Mouse (Mus musculus): ENCODE data around the gene Pdia5. TPM values are rescaled to one million over a fixed set of nuclear protein-coding genes. Genes with fewer than 3 reads are reported as not detected.

Gene Pdia5
- polyA plus RNA-seq, 1 experiment from 2014 or later: 63.4 TPM

DNA sequence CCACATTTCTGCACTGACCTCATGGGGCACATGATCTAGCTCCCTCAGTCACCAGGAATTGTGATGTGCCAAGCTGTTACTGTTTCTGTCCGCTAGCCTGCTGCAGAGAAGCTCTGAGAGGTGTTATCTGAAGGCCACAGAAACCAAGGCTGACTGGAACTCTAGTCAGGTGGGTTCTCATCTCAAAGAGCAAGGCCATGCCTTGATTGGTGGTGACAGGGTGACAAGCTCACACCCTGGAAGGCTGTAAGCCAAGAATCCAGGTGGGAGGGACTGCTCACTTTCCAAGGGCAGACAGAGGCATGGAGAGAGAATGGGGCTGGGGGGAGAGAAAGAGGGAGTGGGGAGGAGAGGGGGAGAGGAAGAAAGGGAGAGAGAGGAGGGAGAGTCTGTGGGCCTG is 51.6 kb downstream of the Pdia5 start:
- no peak overlapping the region for H3K9ac ChIP-seq
- ATAC-seq (ENCODE audit: insufficient read depth): no peak
- H3K27me3 ChIP-seq: no peaks in the 10 kb centered on the region
- no peak overlapping the region for H3K4me3 ChIP-seq (replicated peaks)
- H3K4me1 ChIP-seq (replicated peaks): no peaks in the 10 kb centered on the region
- no peaks in the 10 kb centered on the region for H3K9me3 ChIP-seq (replicated peaks)
- H3K36me3 ChIP-seq (replicated peaks): peaks cover 17% of the 10 kb centered on the region
- H3K27ac ChIP-seq (replicated peaks): no peak overlapping the region
- 45% methylated on average over 1 of the region's 1 CpGs for WGBS (ENCODE audit: insufficient replicate concordance)
- H3K4me2 ChIP-seq: no peak overlapping the region

GRCm38 (mm10) chr16:35431608-35432007 is 59.1 kb downstream of the Pdia5 start:
- H3K27me3 ChIP-seq: no peaks in the 10 kb centered on the region
- no peaks in the 10 kb centered on the region for H3K9me3 ChIP-seq (replicated peaks)
- H3K4me3 ChIP-seq (replicated peaks): no peak overlapping the region
- ATAC-seq (ENCODE audit: insufficient read depth): no peak
- no peak overlapping the region for H3K4me2 ChIP-seq
- H3K36me3 ChIP-seq (replicated peaks): peaks cover 11% of the 10 kb centered on the region
- no peak overlapping the region for H3K9ac ChIP-seq
- 70% methylated on average over 4 of the region's 4 CpGs for WGBS (ENCODE audit: insufficient replicate concordance)
- H3K4me1 ChIP-seq (replicated peaks): no peaks in the 10 kb centered on the region
- no peak overlapping the region for H3K27ac ChIP-seq (replicated peaks)

GRCm38 (mm10) chr16:35424926-35425325 is 65.7 kb downstream of the Pdia5 start:
- Histone ChIP-seq H3K9me3 (replicated peaks) (no peaks in the 10 kb centered on the region), H3K4me3 (replicated peaks) (no peak overlapping the region), H3K36me3 (replicated peaks) (no peaks in the 10 kb centered on the region), H3K27me3 (no peaks in the 10 kb centered on the region), H3K4me2 (no peak overlapping the region), H3K9ac (no peak overlapping the region), H3K27ac (replicated peaks) (no peak overlapping the region), H3K4me1 (replicated peaks) (no peaks in the 10 kb centered on the region)
- no peak for ATAC-seq (ENCODE audit: insufficient read depth)
- 74% methylated on average over 4 of the region's 4 CpGs for WGBS (ENCODE audit: insufficient replicate concordance)

DNA sequence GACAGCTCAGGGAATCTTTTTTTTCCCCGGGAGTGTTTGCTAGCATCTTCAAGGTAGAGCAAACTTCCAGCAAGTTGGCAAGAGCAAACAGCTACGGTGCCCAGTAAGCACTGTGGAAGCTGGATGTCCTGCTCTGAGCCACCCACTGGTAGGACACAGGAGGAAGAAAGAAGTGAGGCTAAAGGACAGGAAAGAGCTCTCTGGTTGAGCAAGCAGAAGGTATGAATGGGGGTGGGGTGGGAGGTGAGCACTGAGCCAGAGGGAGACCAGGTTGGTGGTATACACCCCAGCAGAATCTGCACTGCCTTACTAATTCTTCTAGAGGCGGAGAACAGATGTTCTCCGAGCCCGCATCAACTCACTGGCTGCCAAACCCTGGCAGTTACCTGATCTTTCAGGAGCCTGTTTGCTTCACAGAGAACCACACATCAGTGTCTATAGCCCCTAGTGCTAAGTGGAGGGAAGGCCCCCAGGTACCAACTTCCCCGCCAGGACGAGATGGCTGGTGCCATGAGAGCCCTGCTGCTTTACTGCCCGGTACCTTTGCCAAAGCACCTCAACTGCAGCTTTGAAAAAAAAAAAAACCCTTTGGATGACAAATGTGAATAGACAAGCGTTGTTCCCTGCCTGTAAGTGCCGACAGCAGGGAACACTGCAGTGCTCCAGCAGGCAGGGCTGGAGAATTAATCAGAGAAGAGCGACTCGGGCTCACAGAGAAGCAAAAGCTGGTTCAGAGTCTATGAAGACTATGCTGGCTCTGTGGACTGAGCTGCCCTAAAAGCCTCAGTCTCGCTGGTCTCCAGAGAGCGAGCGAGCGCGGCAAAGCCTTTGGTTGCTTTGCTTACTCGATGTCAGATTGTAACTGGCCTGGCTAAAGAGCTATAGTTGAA is 67.2 kb downstream of the Pdia5 start:
- no peaks in the 10 kb centered on the region for H3K36me3 ChIP-seq (replicated peaks)
- no peak overlapping the region for H3K9ac ChIP-seq
- WGBS (ENCODE audit: insufficient replicate concordance): 76% methylated on average over 18 of the region's 18 CpGs
- no peak overlapping the region for H3K27ac ChIP-seq (replicated peaks)
- no peak overlapping the region for H3K4me3 ChIP-seq (replicated peaks)
- ATAC-seq (ENCODE audit: insufficient read depth): no peak
- H3K9me3 ChIP-seq (replicated peaks): no peaks in the 10 kb centered on the region
- H3K4me2 ChIP-seq: no peak overlapping the region
- no peaks in the 10 kb centered on the region for H3K27me3 ChIP-seq
- H3K4me1 ChIP-seq (replicated peaks): no peaks in the 10 kb centered on the region

DNA sequence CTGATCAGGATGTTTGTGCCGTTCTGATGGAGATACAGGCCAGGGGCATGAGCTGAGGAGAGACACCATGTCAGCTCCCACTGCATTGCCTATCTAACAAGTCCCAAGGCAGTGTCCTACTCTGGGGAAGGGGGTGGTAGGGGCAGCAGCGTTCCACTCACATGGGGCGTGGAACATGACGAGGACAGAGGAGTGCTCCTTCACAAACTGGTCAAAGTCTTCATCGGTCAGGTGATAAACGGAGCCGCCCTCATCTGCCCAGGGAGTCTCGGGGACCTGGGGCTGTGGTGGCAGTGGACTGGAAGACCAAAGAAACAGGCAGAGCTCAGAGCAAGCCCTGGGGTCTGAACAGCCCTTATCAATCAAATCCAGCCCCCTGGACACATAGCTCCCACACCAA is 68.0 kb downstream of the Pdia5 start:
- Histone ChIP-seq H3K9ac (no peak overlapping the region), H3K4me1 (replicated peaks) (no peaks in the 10 kb centered on the region), H3K4me3 (replicated peaks) (no peak overlapping the region), H3K36me3 (replicated peaks) (0 out of 2 replicates have a peak, but pooled peaks cover 5% of the 10 kb centered on the region), H3K27ac (replicated peaks) (no peak overlapping the region), H3K27me3 (no peaks in the 10 kb centered on the region), H3K9me3 (replicated peaks) (no peaks in the 10 kb centered on the region), H3K4me2 (no peak overlapping the region)
- ATAC-seq (ENCODE audit: insufficient read depth): no peak
- WGBS (ENCODE audit: insufficient replicate concordance): 77% methylated on average over 8 of the region's 8 CpGs

DNA sequence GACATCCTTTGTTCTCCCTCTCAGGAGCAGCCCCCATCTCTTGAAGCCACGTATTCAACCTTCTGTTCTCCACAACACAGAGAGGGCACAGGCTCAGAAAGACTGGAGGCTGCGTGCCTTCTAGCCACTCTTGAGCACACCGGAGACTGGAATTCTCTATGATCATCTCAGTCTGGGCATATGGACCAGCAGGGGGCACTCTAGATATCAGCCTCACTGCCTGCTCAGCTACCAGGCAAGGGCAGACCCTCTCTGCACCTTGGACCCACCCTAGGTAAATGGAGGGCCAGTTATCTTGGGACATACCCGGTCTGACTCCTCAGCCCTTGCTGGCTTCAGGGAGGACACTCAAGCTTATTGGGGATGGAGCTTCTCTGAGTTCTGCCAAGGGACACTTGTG is 68.5 kb downstream of the Pdia5 start:
- Histone ChIP-seq H3K9ac (no peak overlapping the region), H3K27ac (replicated peaks) (no peak overlapping the region), H3K4me1 (replicated peaks) (no peaks in the 10 kb centered on the region), H3K4me2 (no peak overlapping the region), H3K4me3 (replicated peaks) (no peak overlapping the region), H3K27me3 (no peaks in the 10 kb centered on the region), H3K9me3 (replicated peaks) (no peaks in the 10 kb centered on the region), H3K36me3 (replicated peaks) (0 out of 2 replicates have a peak, but pooled peaks cover 5% of the 10 kb centered on the region)
- WGBS (ENCODE audit: insufficient replicate concordance): 59% methylated on average over 4 of the region's 4 CpGs
- ATAC-seq (ENCODE audit: insufficient read depth): no peak

DNA sequence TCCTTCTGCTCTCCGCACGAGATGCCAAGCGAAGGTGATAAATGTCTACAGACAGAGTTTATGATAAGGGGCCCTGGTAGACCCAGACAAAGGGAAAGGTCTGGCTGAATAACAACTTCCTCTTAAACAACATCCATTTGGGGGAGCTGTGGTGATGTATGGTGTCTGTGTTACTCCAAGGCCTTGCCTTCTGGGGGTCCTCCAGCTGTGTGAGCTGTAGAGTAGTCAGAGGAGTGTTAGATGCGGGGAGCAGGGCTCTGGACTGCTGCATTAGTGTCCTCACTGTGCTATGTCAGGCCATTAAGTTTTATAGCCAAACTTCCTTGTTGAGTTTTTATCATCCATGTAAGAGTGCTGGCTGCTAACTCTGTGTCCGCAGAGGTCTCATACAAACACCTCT is 76.1 kb downstream of the Pdia5 start:
- WGBS (ENCODE audit: insufficient replicate concordance): 53% methylated on average over 5 of the region's 5 CpGs
- H3K36me3 ChIP-seq (replicated peaks): peaks cover 13% of the 10 kb centered on the region; the same call in 1 of the 2 replicates
- H3K27ac ChIP-seq (replicated peaks): no peak overlapping the region

DNA sequence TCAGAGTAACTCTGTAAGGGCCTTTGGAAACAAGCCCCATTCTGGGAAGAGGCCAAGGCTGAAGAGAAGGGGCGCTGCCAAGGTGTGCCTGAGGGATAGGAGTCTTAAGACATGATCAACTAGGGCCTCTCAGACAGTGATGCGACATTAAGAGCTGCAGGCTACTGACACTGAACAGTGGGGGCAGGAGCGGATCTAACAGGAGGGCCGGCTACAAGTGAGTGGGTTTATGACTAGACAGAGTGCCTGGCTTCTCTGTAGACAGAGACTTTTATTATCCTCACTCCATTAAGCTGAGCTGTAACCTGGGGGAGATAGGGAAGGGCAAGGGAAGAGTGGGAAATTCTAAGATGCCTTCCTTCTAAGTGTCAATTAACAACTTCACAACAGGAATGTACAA is 84.0 kb downstream of the Pdia5 start:
- Histone ChIP-seq H3K9ac (no peak overlapping the region), H3K27ac (replicated peaks) (no peak overlapping the region), H3K4me3 (replicated peaks) (no peak overlapping the region), H3K27me3 (no peaks in the 10 kb centered on the region), H3K4me1 (replicated peaks) (no peaks in the 10 kb centered on the region), H3K36me3 (replicated peaks) (peaks cover 15% of the 10 kb centered on the region; the same call in 1 of the 2 replicates), H3K9me3 (replicated peaks) (no peaks in the 10 kb centered on the region), H3K4me2 (no peak overlapping the region)
- no peak for ATAC-seq (ENCODE audit: insufficient read depth)
- 83% methylated on average over 4 of the region's 4 CpGs for WGBS (ENCODE audit: insufficient replicate concordance)

More for the DNA sequence above, 76.1 kb downstream of the Pdia5 start:
- Histone ChIP-seq H3K27me3 (no peaks in the 10 kb centered on the region), H3K9me3 (replicated peaks) (no peaks in the 10 kb centered on the region), H3K9ac (no peak overlapping the region), H3K4me2 (no peak overlapping the region), H3K4me3 (replicated peaks) (no peak overlapping the region), H3K4me1 (replicated peaks) (no peaks in the 10 kb centered on the region)
- ATAC-seq (ENCODE audit: insufficient read depth): no peak

DNA sequence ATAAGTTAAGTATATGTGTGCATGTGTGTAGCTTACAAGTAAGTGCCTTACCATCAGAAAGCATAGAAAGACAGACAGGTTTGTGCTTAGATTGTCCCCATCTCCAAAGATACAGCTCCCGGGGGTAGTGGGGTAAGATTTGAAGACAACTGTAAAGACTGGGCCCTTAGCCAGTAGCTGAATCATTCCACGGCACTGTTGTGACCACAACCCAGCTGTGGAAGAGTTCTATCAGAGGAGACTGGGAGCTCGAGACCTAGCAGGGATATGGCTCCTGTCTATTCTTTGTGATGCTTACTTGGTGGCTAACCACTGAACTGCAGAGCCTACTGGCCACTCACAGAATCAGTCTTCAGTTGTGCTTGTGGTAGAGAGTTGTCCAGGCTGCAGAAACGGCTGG is 84.5 kb downstream of the Pdia5 start:
- Histone ChIP-seq H3K9me3 (replicated peaks) (no peaks in the 10 kb centered on the region), H3K36me3 (replicated peaks) (peaks cover 15% of the 10 kb centered on the region; the same call in 1 of the 2 replicates), H3K27ac (replicated peaks) (no peak overlapping the region), H3K4me2 (no peak overlapping the region), H3K9ac (no peak overlapping the region), H3K4me1 (replicated peaks) (no peaks in the 10 kb centered on the region), H3K27me3 (no peaks in the 10 kb centered on the region), H3K4me3 (replicated peaks) (no peak overlapping the region)
- 58% methylated on average over 4 of the region's 4 CpGs for WGBS (ENCODE audit: insufficient replicate concordance)
- ATAC-seq (ENCODE audit: insufficient read depth): no peak

DNA sequence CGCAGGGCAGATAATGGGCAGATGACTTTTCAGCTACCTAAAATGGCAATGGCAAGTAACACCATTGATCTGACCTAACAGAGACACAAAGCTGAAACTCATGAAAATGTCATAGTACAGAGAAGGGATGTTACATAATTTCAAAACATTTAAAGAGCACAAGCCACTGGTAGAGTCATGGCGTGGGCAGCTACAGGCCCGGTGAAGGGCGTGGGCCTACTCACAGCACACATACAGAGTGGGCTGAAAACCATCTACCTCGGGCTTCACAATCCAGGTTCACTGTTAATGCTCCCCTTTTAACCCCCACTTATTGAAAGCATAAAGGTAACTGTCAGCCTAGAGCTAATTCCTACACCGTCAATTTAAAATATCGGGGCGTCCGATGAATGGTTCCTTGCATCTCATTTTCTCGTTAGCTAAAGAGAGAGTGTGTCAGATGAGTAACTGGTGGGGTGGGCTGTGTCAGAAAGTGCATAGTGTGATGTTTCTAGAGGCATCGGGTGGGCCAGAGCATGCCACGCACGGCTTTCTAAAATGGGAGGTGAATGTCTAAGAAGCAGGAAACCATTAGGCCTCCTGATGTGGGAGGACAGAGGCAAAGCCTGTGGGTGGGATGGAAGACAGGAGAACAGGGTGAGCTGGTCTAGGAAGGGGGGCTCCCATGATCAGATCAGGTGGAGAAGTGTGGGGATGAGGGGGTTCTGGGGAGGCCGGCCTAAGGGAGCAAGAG is 85.2 kb downstream of the Pdia5 start:
- H3K4me2 ChIP-seq: no peak overlapping the region
- ATAC-seq (ENCODE audit: insufficient read depth): no peak
- H3K9ac ChIP-seq: no peak overlapping the region
- no peaks in the 10 kb centered on the region for H3K4me1 ChIP-seq (replicated peaks)
- no peaks in the 10 kb centered on the region for H3K9me3 ChIP-seq (replicated peaks)
- H3K27ac ChIP-seq (replicated peaks): no peak overlapping the region
- H3K36me3 ChIP-seq (replicated peaks): peaks cover 11% of the 10 kb centered on the region; the same call in 1 of the 2 replicates
- 79% methylated on average over 14 of the region's 14 CpGs for WGBS (ENCODE audit: insufficient replicate concordance)
- H3K27me3 ChIP-seq: no peaks in the 10 kb centered on the region
- no peak overlapping the region for H3K4me3 ChIP-seq (replicated peaks)

DNA sequence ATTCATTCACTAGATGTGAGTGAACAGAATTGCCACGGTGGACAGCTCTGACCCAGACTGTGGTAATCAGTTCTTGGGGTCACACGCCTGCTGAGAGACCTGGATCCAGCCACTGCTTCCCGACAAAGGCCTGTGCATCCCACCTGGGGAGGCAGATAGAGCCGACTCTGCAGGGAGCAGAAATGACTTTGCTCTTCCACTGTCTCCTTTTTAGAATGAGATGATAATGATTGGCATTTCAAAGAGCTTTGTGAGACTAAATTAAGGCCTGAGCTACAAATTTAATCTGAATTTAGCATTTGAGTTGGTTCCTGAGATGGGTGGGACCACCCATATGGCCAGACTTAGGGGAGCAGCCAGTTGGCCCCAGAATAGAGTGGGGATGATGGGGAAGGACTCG is 85.8 kb downstream of the Pdia5 start:
- Histone ChIP-seq H3K9me3 (replicated peaks) (no peaks in the 10 kb centered on the region), H3K36me3 (replicated peaks) (peaks cover 11% of the 10 kb centered on the region; the same call in 1 of the 2 replicates), H3K27me3 (no peaks in the 10 kb centered on the region), H3K9ac (no peak overlapping the region), H3K27ac (replicated peaks) (no peak overlapping the region), H3K4me1 (replicated peaks) (no peaks in the 10 kb centered on the region), H3K4me2 (no peak overlapping the region), H3K4me3 (replicated peaks) (no peak overlapping the region)
- WGBS (ENCODE audit: insufficient replicate concordance): 59% methylated on average over 5 of the region's 5 CpGs
- ATAC-seq (ENCODE audit: insufficient read depth): no peak
